Mouse (Mus musculus): Measurements from ENCODE around the gene Pde6d.
A peak's percentile ranks its signal among the peaks of the same experiment; 100 is the strongest.

DNA sequence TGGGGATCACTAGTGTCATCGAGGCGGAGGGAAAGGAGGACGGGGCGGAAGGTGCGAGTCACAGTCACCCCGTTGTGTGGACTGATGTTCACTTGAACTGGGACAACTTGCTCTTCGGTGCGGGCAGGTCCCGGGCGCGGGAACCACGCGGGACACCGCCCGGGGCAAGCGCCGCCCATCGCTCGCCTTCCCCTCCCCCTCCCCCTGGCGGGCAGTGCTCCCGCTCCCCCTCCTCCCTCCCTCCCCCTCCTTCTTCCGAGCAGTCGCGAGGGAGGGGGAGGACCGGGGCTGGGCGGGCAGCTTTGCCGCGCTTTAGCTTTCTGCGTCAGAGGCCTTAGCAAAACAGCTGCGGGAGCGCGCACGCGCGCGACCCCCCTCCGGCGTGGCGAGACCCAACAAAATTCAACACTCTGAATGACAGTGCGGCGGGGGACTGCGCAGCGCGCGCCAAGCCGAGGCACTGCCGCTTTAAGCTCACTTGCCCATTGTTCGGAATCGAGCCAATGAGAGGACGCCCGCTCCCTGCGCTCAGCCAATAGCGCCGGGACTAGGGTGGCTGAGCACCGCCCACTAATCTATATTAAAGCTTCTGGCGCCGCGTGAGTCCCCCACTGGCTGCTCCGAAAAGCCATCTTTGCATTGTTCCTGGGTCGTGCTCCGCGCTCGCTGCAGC is 56.2 kb downstream of the Pde6d start, which contains the start of gene Ptma:
- peak; percentile 94 for TF ChIP-seq POLR2A (IDR thresholded peaks at IDR 0.05; ENCODE audit: extremely low read depth, insufficient read depth, low read length)
- no peak for TF ChIP-seq CTCF (IDR thresholded peaks at IDR 0.05; ENCODE audit: extremely low read depth, insufficient read depth, low read length)

All from cortical plate, adult 2 months (tissue).